Mouse (Mus musculus): ENCODE results near the gene Rab15.
A peak's percentile ranks its signal among the peaks of the same experiment; 100 is the strongest.
"Not testable (repeated sequence)": the region's sequence is repeated elsewhere in the genome, so short reads cannot be mapped to it uniquely, and the experiment has no call there.

Rab15 gene

GRCm38 (mm10) chr12:76822651-76823041, at the start of gene Rab15:
Rab15 (minus strand) TSS chr12:76822908.
- no peak for DNase-seq (ENCODE audit: low read depth in 1 of 2, low spot score in 2 of 2)

- no peak for DNase-seq (ENCODE audit: low read depth in 1 of 2, low spot score in 2 of 2)
These were observed 46.9 kb upstream of the Rab15 start for GRCm38 (mm10) chr12:76869561-76869960.

- DNase-seq (ENCODE audit: low read depth in 1 of 2, low spot score in 2 of 2), result no peak
These were observed 45.9 kb upstream of the Rab15 start for GRCm38 (mm10) chr12:76868463-76869198.

- DNase-seq (ENCODE audit: low read depth in 1 of 2, low spot score in 2 of 2), result no peak
These were observed 45.0 kb upstream of the Rab15 start for GRCm38 (mm10) chr12:76867586-76868280.

- DNase-seq (ENCODE audit: low read depth in 1 of 2, low spot score in 2 of 2), result no peak
These were observed 42.6 kb upstream of the Rab15 start for GRCm38 (mm10) chr12:76865266-76865665.

- no peak for DNase-seq (ENCODE audit: low read depth in 1 of 2, low spot score in 2 of 2)
These were observed 40.9 kb upstream of the Rab15 start for GRCm38 (mm10) chr12:76863651-76864050.

- not testable (repeated sequence) for DNase-seq (ENCODE audit: low read depth in 1 of 2, low spot score in 2 of 2)
These were observed 36.1 kb upstream of the Rab15 start for GRCm38 (mm10) chr12:76858788-76859187.

- DNase-seq (ENCODE audit: low read depth in 1 of 2, low spot score in 2 of 2), result no peak
These were observed 34.4 kb upstream of the Rab15 start for GRCm38 (mm10) chr12:76857087-76857486.

- no peak for DNase-seq (ENCODE audit: low read depth in 1 of 2, low spot score in 2 of 2)
These were observed 30.9 kb upstream of the Rab15 start for GRCm38 (mm10) chr12:76853378-76854142.

- DNase-seq (ENCODE audit: low read depth in 1 of 2, low spot score in 2 of 2), result no peak
These were observed 29.7 kb upstream of the Rab15 start for GRCm38 (mm10) chr12:76852419-76852818.

GRCm38 (mm10) chr12:76844346-76845061, 21.8 kb upstream of the Rab15 start:
- no peak for DNase-seq (ENCODE audit: low read depth in 1 of 2, low spot score in 2 of 2)

GRCm38 (mm10) chr12:76840081-76840480, 17.4 kb upstream of the Rab15 start:
- no peak for DNase-seq (ENCODE audit: low read depth in 1 of 2, low spot score in 2 of 2)

GRCm38 (mm10) chr12:76839298-76839697, 16.6 kb upstream of the Rab15 start:
- DNase-seq (ENCODE audit: low read depth in 1 of 2, low spot score in 2 of 2), result no peak

GRCm38 (mm10) chr12:76837844-76838650, 15.3 kb upstream of the Rab15 start:
- no peak for DNase-seq (ENCODE audit: low read depth in 1 of 2, low spot score in 2 of 2)

- peak; percentile 73 to 80 for DNase-seq (ENCODE audit: low read depth in 1 of 2, low spot score in 2 of 2)
These were observed 14.6 kb upstream of the Rab15 start for GRCm38 (mm10) chr12:76837101-76837843.

- DNase-seq (ENCODE audit: low read depth in 1 of 2, low spot score in 2 of 2), result no peak
These were observed 10.0 kb upstream of the Rab15 start for GRCm38 (mm10) chr12:76832704-76833103.

GRCm38 (mm10) chr12:76825283-76825682, 2.6 kb upstream of the Rab15 start:
- no peak for DNase-seq (ENCODE audit: low read depth in 1 of 2, low spot score in 2 of 2)

GRCm38 (mm10) chr12:76822002-76822650, 582 bp downstream of the Rab15 start:
- DNase-seq (ENCODE audit: low read depth in 1 of 2, low spot score in 2 of 2), result no peak

- DNase-seq (ENCODE audit: low read depth in 1 of 2, low spot score in 2 of 2), result no peak
These were observed 2.1 kb downstream of the Rab15 start for GRCm38 (mm10) chr12:76820615-76821014.

Data from monocyte, adult 2 months (primary cell).